Mouse (Mus musculus): ENCODE measurements around the gene Nrp1. TPM values are rescaled to one million over a fixed set of nuclear protein-coding genes. Genes with fewer than 3 reads are reported as not detected.

The Nrp1 gene
- polyA plus RNA-seq, 1 experiment from 2014 or later = 117 TPM

DNA sequence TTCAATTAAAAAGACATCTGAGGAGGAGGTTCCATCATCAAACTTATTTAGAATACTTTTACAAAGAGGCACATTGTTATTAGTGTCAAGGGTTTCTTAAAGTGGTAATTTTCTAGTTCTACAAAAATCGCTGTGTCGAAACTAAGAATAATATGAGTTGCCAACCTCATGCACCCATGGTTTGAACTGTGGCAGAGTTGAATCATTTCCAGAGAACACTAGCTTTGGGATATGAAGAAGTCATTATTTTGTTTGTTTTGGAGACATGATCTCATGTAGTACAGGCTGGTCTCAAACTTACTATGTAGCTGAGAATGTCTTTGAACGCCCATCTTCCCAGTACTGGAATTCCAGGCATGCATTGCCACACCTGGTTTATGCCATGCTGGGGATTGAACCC lies 68.7 kb downstream of the Nrp1 start:
- Histone ChIP-seq H3K4me1 (no peaks in the 10 kb centered on the region), H3K4me3 (no peak overlapping the region), H3K27me3 (replicated peaks) (no peaks in the 10 kb centered on the region), H3K9me3 (no peaks in the 10 kb centered on the region), H3K36me3 (no peaks in the 10 kb centered on the region), H3K4me2 (replicated peaks) (no peak overlapping the region), H3K9ac (no peak overlapping the region), H3K27ac (no peak overlapping the region)
- WGBS = 89% methylated on average over 3 of the region's 3 CpGs
- no peak for ATAC-seq (ENCODE audit: low FRiP score, low read depth)

DNA sequence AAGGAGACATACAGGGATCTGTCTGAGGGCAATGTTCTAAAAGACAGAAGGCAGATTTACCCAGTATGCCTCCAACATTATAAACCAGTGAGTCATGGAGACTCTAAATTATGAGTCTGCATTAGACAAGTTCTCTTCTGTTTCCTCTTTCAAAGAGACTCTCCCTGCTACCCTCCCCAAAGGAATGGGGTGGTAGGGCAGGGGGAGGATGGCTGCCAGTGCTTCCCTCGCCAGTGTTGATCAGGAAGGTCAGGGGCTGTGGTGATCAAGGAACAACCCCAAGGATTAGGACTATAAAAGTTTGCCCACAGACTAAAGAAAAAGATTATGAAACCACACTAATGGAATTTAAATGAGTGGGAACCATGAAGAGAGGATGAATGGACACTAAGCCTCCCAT lies 70.6 kb downstream of the Nrp1 start:
- H3K4me1 ChIP-seq = no peaks in the 10 kb centered on the region
- H3K4me3 ChIP-seq = no peak overlapping the region
- ATAC-seq (ENCODE audit: low FRiP score, low read depth) = no peak

DNA sequence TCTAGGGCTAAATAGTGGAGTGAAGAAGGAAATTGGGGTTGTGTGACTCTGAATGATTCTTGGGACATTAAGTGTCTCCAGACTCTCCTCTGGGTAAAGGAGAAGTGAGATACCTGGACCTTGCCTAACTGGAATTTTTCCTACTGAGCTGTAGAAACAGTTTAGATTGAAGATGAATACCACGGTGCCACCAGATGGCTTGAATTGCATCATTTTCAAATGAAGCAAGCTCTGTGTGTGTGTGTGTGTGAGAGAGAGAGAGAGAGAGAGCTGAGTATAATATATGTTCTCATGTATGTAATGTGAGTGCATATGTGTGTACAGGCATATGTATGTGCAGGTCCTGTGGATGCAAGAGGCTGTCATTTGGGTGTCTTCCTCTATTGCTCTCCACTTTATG lies 72.7 kb downstream of the Nrp1 start:
- no peak for ATAC-seq (ENCODE audit: low FRiP score, low read depth)
- no peak overlapping the region for H3K9ac ChIP-seq
- H3K36me3 ChIP-seq = peaks cover 17% of the 10 kb centered on the region
- H3K4me3 ChIP-seq = no peak overlapping the region
- WGBS = 88% methylated on average over 1 of the region's 1 CpGs
- no peak overlapping the region for H3K27ac ChIP-seq
- H3K4me2 ChIP-seq (replicated peaks) = no peak overlapping the region
- H3K9me3 ChIP-seq = no peaks in the 10 kb centered on the region
- H3K4me1 ChIP-seq = no peaks in the 10 kb centered on the region
- no peaks in the 10 kb centered on the region for H3K27me3 ChIP-seq (replicated peaks)

More for the DNA sequence above, 70.6 kb downstream of the Nrp1 start:
- peaks cover 8% of the 10 kb centered on the region for H3K36me3 ChIP-seq
- no peaks in the 10 kb centered on the region for H3K27me3 ChIP-seq (replicated peaks)
- no peaks in the 10 kb centered on the region for H3K9me3 ChIP-seq
- WGBS = 50% methylated on average over 1 of the region's 1 CpGs
- no peak overlapping the region for H3K4me2 ChIP-seq (replicated peaks)
- no peak overlapping the region for H3K27ac ChIP-seq
- no peak overlapping the region for H3K9ac ChIP-seq

DNA sequence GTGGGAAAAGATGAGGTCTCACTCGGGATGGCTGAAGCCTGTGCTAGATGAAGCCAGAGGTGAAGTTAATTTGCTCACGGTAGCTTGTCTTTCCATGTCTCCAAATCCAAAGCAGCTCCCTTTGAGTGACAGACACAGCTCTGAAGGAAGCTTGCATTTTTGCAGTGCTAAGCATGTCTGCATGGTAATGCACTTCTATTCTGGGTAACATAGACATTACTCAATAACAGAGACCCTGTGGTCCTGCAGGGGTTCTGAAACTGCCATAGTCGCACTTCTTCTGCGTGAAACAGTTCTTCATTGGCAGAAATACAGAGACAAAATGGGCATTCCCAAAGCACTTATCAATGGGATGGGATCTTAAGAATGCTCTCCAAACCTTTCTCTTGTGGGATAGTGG lies 77.3 kb downstream of the Nrp1 start:
- 82% methylated on average over 4 of the region's 4 CpGs for WGBS
- no peaks in the 10 kb centered on the region for H3K9me3 ChIP-seq
- H3K4me3 ChIP-seq = no peak overlapping the region
- H3K36me3 ChIP-seq = peaks cover 21% of the 10 kb centered on the region
- H3K4me1 ChIP-seq = no peaks in the 10 kb centered on the region
- no peak for ATAC-seq (ENCODE audit: low FRiP score, low read depth)
- H3K9ac ChIP-seq = no peak overlapping the region
- no peaks in the 10 kb centered on the region for H3K27me3 ChIP-seq (replicated peaks)
- H3K27ac ChIP-seq = no peak overlapping the region
- H3K4me2 ChIP-seq (replicated peaks) = no peak overlapping the region

DNA sequence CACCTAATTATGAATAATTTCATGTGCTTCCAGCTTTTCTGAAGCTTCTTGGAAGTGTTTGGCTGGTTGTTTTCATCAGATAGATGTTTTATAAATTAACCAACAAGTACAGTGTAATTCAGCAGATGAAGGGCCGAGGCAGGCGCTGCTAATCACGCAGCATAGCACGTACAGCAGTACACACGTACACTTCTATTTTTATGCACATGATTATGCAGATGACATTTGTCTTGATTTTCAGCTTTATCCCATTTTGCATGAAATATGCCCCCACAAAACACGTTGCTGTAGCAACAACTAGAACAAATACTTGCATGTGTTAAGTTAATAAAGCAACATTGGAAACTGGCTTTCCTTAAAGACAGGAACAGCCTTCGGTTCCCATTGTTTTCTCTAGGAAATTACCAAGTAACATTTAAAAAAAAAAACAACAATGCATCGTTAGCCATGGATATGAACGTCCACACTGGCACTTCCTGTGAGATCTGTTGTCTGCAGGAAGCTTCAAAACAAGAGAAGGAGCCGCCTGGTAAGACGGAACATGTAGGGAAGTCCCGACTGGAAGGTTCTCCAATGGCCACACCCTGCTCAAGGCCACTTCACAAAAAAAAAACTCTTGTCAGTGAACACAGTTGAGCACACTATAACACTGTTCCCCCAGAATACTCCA lies 78.9 kb downstream of the Nrp1 start:
- no peak for ATAC-seq (ENCODE audit: low FRiP score, low read depth)
- H3K36me3 ChIP-seq = peaks cover 21% of the 10 kb centered on the region
- no peak overlapping the region for H3K4me2 ChIP-seq (replicated peaks)
- peaks cover 6% of the 10 kb centered on the region; the same call in 1 of the 2 replicates for H3K4me1 ChIP-seq
- WGBS = 82% methylated on average over 12 of the region's 12 CpGs
- H3K9ac ChIP-seq = no peak overlapping the region
- no peak overlapping the region for H3K27ac ChIP-seq
- no peaks in the 10 kb centered on the region for H3K27me3 ChIP-seq (replicated peaks)
- no peaks in the 10 kb centered on the region for H3K9me3 ChIP-seq
- no peak overlapping the region for H3K4me3 ChIP-seq

DNA sequence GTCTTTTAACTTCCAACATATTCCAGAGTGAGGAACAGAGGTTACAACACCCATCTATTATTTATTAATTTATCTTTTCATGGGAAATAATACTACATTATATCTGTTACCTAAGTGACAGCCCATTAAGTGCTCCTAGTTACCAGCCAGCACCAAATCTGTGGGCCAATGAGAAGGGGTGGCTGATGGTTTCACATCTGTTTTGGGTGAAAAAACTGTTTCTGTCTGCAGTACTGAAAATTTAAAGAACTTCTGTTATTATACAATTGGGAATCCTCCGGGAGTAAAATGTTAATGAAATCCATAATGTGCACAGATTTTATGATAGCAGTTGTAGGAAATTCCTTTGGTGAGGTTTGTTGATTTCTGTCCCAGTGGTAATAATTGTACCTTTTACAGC lies 83.0 kb downstream of the Nrp1 start:
- Histone ChIP-seq H3K27me3 (replicated peaks) (no peaks in the 10 kb centered on the region), H3K4me2 (replicated peaks) (no peak overlapping the region), H3K36me3 (0 out of 2 replicates have a peak, but pooled peaks cover 1% of the 10 kb centered on the region), H3K4me3 (no peak overlapping the region), H3K9ac (no peak overlapping the region), H3K27ac (no peak overlapping the region), H3K9me3 (no peaks in the 10 kb centered on the region), H3K4me1 (peaks cover 18% of the 10 kb centered on the region; the same call in 1 of the 2 replicates)
- 67% methylated on average over 1 of the region's 1 CpGs for WGBS
- ATAC-seq (ENCODE audit: low FRiP score, low read depth) = no peak

DNA sequence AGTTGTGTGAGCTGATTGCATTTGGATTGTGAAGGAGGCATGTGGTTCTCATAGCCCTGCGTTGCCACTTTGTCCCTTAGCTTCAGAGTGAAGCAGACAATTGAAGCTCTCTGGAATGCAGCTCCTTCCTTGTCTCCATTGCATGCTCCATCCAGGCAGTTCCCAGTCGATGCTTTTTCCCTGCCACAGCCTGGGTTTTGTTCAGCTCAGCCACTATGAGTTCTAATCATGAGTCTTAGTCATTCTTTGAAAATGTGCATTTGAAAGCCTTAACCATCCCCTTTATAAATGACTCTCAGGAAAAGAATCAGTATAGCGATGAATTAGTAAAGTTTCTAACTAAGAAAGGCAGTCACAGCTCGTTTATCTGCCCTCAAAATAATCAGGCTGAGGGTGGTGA lies 87.2 kb downstream of the Nrp1 start:
- Histone ChIP-seq H3K4me2 (replicated peaks) (no peak overlapping the region), H3K27ac (no peak overlapping the region), H3K9me3 (no peaks in the 10 kb centered on the region), H3K27me3 (replicated peaks) (no peaks in the 10 kb centered on the region), H3K4me3 (no peak overlapping the region), H3K36me3 (no peaks in the 10 kb centered on the region), H3K4me1 (peaks cover 22% of the 10 kb centered on the region), H3K9ac (no peak overlapping the region)
- ATAC-seq (ENCODE audit: low FRiP score, low read depth) = no peak
- WGBS = 39% methylated on average over 4 of the region's 4 CpGs

DNA sequence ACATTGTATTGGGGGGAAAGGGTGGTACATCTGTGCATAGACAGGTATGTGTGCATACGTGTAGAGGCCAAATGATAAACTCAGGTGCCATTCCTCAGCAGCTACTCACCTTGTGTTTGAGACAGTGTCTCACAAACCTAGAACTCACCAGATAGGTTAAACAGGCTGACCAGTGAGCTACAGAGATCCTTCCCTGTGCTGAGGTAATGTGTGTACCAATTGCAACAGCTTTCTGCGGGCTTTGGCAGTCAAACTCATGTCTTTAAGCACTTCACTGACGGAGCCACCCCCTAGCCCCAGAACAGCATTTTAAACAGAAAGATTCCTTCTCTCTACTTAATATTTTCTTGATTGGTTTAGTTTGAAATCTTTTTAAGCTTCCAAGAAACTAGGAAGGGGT lies 88.2 kb downstream of the Nrp1 start:
- Histone ChIP-seq H3K9ac (no peak overlapping the region), H3K36me3 (no peaks in the 10 kb centered on the region), H3K4me3 (no peak overlapping the region), H3K27me3 (replicated peaks) (no peaks in the 10 kb centered on the region), H3K27ac (no peak overlapping the region), H3K9me3 (no peaks in the 10 kb centered on the region), H3K4me2 (replicated peaks) (no peak overlapping the region), H3K4me1 (peaks cover 25% of the 10 kb centered on the region)
- WGBS = 84% methylated on average over 3 of the region's 3 CpGs
- ATAC-seq (ENCODE audit: low FRiP score, low read depth) = no peak

DNA sequence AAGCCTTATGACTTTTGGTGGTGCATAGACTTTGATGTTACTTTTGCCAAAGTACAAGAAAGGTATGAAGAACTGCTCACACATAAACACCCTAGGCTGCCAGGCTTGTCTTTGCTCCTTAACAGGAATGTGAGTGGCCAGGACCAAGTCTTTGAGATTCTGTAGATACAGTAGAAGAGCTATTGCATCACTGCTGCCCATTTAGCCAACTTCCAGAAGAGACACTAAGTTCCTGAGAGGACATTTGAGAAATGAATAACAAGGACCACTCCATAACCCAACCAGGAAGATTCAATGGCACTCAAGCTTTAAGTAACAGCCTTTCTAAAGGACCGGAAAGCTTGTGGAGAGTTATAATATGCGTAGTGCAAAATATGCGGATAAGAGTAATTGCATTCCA lies 88.9 kb downstream of the Nrp1 start:
- peaks cover 20% of the 10 kb centered on the region for H3K4me1 ChIP-seq
- no peak overlapping the region for H3K27ac ChIP-seq
- H3K27me3 ChIP-seq (replicated peaks) = no peaks in the 10 kb centered on the region
- ATAC-seq (ENCODE audit: low FRiP score, low read depth) = no peak
- no peaks in the 10 kb centered on the region for H3K36me3 ChIP-seq
- no peak overlapping the region for H3K9ac ChIP-seq
- H3K4me3 ChIP-seq = no peak overlapping the region
- WGBS = 98% methylated on average over 3 of the region's 3 CpGs
- H3K9me3 ChIP-seq = no peaks in the 10 kb centered on the region
- H3K4me2 ChIP-seq (replicated peaks) = no peak overlapping the region

DNA sequence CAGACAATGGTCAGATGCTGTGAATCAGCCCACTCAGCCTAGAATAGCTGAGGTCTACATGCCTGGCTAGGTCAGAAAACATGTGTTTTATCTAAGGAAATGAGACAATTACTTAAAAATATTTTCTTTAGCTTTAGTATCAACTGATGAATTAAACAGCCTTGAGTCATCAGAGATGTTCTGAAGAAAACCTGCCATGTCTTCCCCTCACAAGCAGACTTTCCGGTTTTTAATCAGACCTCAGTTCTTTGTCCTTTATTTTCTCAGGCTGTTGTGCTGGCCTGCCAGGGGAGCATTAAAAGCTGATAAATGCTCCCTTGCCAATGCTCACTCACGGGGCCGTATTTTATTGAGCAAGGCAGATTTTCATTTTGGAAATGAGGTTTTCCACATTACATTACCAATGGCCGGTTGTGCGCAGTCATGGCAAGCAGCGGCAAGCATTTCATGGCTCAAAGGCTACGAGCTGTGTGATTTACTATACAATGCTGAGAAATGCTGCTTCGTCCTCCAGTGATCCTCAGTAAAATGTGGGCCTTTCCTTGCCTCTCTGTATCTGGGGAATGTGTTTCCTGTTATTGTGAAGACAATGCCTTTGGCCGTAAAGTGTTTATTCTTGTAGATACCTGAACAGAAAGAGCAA lies 92.1 kb downstream of the Nrp1 start:
- Histone ChIP-seq H3K27me3 (replicated peaks) (no peaks in the 10 kb centered on the region), H3K9me3 (no peaks in the 10 kb centered on the region), H3K4me3 (no peak overlapping the region), H3K9ac (no peak overlapping the region), H3K27ac (peak overlapping the region; percentile 37; the same call in 1 of the 2 replicates), H3K36me3 (no peaks in the 10 kb centered on the region), H3K4me2 (replicated peaks) (peak overlapping the region; percentile 24; the same call in 1 of the 2 replicates), H3K4me1 (peaks cover 16% of the 10 kb centered on the region)
- 24% methylated on average over 9 of the region's 9 CpGs for WGBS
- peak; percentile 79 for ATAC-seq (ENCODE audit: low FRiP score, low read depth)

DNA sequence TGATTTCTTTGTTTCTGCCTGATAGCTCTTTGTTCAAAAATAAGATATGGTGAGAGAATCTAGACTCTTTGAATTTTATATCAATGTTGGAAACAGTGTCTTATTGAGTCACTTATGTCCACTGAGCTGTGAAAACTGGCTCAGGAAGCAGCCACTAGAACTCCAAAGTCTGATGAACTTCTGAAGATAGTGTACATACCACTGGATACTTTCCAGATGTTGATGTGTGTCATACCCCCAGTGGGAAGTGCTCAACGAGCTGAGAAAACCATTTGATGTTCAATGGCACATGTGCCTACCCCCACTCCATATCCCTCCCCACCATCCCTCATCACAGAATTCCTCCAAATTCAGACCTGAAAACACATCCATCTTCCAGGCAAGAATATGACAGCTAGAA lies 92.7 kb downstream of the Nrp1 start:
- H3K9me3 ChIP-seq = no peaks in the 10 kb centered on the region
- no peak overlapping the region for H3K9ac ChIP-seq
- H3K27ac ChIP-seq = peak overlapping the region; percentile 37; the same call in 1 of the 2 replicates
- no peaks in the 10 kb centered on the region for H3K27me3 ChIP-seq (replicated peaks)
- ATAC-seq (ENCODE audit: low FRiP score, low read depth) = 0 out of 2 replicates have a peak, but pooled peaks have one; percentile 50
- no peaks in the 10 kb centered on the region for H3K36me3 ChIP-seq
- no peak overlapping the region for H3K4me3 ChIP-seq
- H3K4me2 ChIP-seq (replicated peaks) = no peak overlapping the region
- WGBS = 30% methylated on average over 1 of the region's 1 CpGs
- H3K4me1 ChIP-seq = peaks cover 10% of the 10 kb centered on the region

DNA sequence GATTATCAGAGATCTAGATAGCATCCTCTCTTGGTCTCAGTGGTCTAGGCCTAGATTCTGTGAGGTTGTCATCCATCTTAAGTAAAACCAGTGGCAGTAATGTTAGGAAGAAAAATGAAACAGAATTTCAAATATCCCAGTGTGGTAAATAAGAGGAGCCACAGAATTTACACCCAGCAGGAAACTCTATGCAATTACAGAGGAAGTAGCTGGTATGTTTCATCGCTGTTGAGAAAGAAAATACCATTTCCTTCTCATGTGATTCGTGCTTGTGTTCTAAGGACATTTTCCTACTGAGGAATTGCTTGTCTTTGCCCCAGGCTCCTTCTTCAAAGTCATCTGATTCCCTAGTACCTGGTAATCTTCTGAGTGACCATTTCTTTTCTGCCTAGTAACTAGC lies 95.1 kb downstream of the Nrp1 start:
- Histone ChIP-seq H3K4me2 (replicated peaks) (no peak overlapping the region), H3K27ac (no peak overlapping the region), H3K27me3 (replicated peaks) (no peaks in the 10 kb centered on the region), H3K9me3 (no peaks in the 10 kb centered on the region), H3K4me1 (peaks cover 14% of the 10 kb centered on the region), H3K36me3 (no peaks in the 10 kb centered on the region), H3K9ac (no peak overlapping the region), H3K4me3 (no peak overlapping the region)
- no peak for ATAC-seq (ENCODE audit: low FRiP score, low read depth)
- WGBS = 72% methylated on average over 2 of the region's 2 CpGs

DNA sequence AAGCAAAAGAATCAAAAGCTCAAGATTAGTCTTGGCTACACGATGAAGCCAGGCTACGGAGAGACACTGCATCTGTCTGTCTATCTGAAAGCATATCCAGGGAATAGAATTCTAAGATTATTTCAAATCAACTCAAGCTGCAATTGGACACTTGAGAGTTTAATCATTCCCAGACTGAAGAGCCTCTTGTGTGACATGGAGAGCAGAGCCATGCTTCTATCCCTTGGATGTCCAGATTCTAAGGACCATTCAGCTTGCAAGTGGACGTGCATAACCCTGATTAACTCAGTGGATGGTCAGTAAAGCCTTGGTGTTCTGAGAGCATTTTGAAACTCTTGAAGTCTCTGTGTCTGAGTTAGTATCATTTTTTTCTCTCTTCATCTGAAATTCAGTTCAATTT lies 95.6 kb downstream of the Nrp1 start:
- WGBS = 86% methylated on average over 3 of the region's 3 CpGs
- Histone ChIP-seq H3K9me3 (no peaks in the 10 kb centered on the region), H3K4me1 (peaks cover 14% of the 10 kb centered on the region), H3K4me3 (no peak overlapping the region), H3K27ac (no peak overlapping the region), H3K9ac (no peak overlapping the region), H3K4me2 (replicated peaks) (no peak overlapping the region), H3K27me3 (replicated peaks) (no peaks in the 10 kb centered on the region), H3K36me3 (peaks cover under 1% of the 10 kb centered on the region; the same call in 1 of the 2 replicates)
- ATAC-seq (ENCODE audit: low FRiP score, low read depth) = no peak
